Mouse (Mus musculus): Measurements from ENCODE around the gene Mrps9.

The Mrps9 gene

GRCm38 (mm10) chr1:42907153-42907552 lies 56.1 kb downstream of the Mrps9 start:
- DNase-seq = no peak

- DNase-seq = no peak
Measured at GRCm38 (mm10) chr1:42915062-42915461, 64.0 kb downstream of the Mrps9 start.

GRCm38 (mm10) chr1:42916719-42917118 lies 65.7 kb downstream of the Mrps9 start:
- no peak for DNase-seq

DNA sequence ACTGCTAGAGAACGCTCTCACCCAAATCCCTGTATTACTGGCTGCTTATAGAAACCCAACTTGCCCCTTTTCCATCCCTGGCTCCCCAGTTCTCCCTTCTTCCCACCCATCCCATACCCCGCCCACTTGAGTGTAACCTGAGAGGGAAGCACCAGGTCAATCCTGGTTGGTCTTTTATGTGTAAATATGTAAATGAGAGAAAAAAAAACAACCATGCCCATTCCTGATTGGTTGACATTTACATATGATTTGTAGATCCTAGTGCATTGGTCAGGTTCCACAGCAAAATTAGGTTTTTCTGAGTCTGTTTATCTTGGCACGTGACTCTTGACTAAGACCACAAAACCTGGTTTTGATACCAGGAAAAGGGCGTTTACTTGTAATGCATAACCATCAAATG lies 66.9 kb downstream of the Mrps9 start:
- no peak for DNase-seq

DNA sequence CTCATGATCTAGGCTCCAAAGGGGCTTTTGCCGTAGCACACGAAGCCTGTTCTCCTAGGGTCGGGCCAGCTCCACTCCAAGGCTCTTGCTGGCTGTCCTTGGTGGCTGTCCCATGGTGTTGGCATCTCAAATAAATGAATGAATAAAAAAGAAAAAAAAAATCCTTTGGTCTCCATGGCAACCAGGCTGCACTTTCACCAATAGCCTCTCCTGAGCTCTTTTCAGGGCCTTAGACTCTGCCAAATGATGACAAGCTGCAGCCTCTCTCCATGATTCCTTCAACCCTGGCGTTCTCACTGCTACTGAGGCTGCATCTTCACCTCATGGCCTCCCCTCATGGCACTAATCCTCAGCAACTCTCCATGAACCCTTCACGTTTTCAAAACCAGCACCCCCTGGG lies 72.9 kb downstream of the Mrps9 start:
- no peak for DNase-seq

GRCm38 (mm10) chr1:42933613-42934012 lies 82.6 kb downstream of the Mrps9 start:
- DNase-seq = no peak

- no peak for DNase-seq
Measured at GRCm38 (mm10) chr1:42948486-42948885, 97.5 kb downstream of the Mrps9 start.

DNA sequence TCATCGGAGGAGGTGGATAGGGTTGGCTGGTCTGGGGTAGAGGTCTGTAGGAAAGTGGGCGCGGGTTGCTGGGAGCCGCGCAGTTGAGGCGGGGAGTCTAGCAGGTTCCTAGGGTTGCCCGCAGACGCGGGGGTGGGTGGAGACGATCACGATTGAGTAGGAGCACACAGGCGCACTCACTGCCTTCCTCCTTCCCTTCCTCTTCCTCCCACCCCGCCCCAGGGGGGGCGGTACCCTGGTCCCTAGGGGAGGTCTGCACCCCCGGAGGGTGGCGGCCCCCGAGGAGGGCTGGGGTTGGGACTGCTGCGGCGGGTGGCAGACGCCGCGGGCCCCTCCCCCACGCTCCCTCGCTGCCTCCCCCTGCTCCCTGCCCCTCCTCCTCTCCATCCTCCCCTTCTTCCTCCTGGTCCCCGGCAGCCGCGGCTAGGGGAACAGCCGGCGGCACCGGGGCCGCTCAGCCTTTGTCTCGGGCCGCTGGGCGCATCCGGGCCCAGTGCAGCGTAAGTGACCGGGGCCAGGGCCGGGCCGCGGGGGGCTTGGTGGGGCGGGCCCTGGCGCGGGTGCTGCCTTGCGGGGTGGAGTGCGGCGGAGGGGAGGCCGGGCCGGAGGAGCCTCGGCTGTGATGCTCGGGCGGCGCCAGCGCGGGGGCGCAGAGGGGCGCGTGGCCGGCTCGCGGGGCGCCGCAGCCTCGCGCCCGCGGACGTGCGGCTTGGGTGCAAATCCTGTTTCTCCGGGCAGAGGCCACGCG lies 101.9 kb downstream of the Mrps9 start, which contains the start of gene Gpr45:
Gene Gpr45 (plus strand): TSS at position 139 of the 748 bp plus-strand sequence.
- peak; percentile 41 for DNase-seq

DNA sequence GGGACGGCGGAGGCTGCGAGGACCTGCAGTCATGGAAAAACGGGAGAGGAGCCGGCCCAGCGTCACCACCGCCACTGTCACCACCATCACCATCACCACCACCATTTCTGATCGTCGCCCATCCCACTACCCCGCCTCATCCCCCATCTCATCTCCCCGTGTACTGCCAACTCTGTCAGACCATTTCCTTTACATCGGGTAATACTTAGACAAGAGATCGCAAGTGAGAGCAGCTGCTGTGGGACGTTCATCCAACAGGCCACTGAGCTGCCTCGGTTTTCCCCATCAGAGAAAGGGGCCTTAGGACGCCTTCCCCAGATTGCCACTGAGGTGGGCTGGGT lies 102.4 kb downstream of the Mrps9 start:
- no peak for DNase-seq
